Mouse (Mus musculus) forelimb bud, embryonic 11.5 days (tissue): Measurements from ENCODE around the gene Enpp1.

ENCODE experiments used
- DNase-seq: peaks from one replicate; pipeline ENCODE4 v3.0.0-alpha.2; 2012; ENCODE audit warnings: low read depth, low spot score

Gene Enpp1

GRCm38 (mm10) chr10:24711071-24711470, 888 bp downstream of the Enpp1 start:
- DNase-seq: no peak

- no peak for DNase-seq
Measured at GRCm38 (mm10) chr10:24710361-24710760, 1.6 kb downstream of the Enpp1 start.

GRCm38 (mm10) chr10:24707745-24708144, 4.2 kb downstream of the Enpp1 start:
- no peak for DNase-seq

- DNase-seq: no peak
Measured at GRCm38 (mm10) chr10:24706431-24707140, 5.4 kb downstream of the Enpp1 start.

- peak; percentile 76 for DNase-seq
Measured at GRCm38 (mm10) chr10:24702698-24703097, 9.3 kb downstream of the Enpp1 start.

GRCm38 (mm10) chr10:24698131-24698775, 13.7 kb downstream of the Enpp1 start:
- no peak for DNase-seq

GRCm38 (mm10) chr10:24696761-24697160, 15.2 kb downstream of the Enpp1 start:
- DNase-seq: no peak

- no peak for DNase-seq
Measured at GRCm38 (mm10) chr10:24695786-24696185, 16.2 kb downstream of the Enpp1 start.

GRCm38 (mm10) chr10:24682518-24683104, 29.3 kb downstream of the Enpp1 start:
- DNase-seq: no peak

GRCm38 (mm10) chr10:24677681-24678080, 34.3 kb downstream of the Enpp1 start:
- no peak for DNase-seq

GRCm38 (mm10) chr10:24674261-24674660, 37.7 kb downstream of the Enpp1 start:
- DNase-seq: no peak

GRCm38 (mm10) chr10:24672948-24673347, 39.0 kb downstream of the Enpp1 start:
- DNase-seq: no peak

- DNase-seq: no peak
Measured at GRCm38 (mm10) chr10:24670548-24670947, 41.4 kb downstream of the Enpp1 start.

- DNase-seq: no peak
Measured at GRCm38 (mm10) chr10:24650990-24651569, 60.9 kb downstream of the Enpp1 start.

- no peak for DNase-seq
Measured at GRCm38 (mm10) chr10:24647996-24648738, 63.8 kb downstream of the Enpp1 start.

- DNase-seq: no peak
Measured at GRCm38 (mm10) chr10:24645169-24645568, 66.8 kb downstream of the Enpp1 start.

GRCm38 (mm10) chr10:24642796-24643580, 69.0 kb downstream of the Enpp1 start:
- no peak for DNase-seq

- no peak for DNase-seq
Measured at GRCm38 (mm10) chr10:24641416-24642140, 70.4 kb downstream of the Enpp1 start.

GRCm38 (mm10) chr10:24640186-24640875, 71.6 kb downstream of the Enpp1 start:
- no peak for DNase-seq

GRCm38 (mm10) chr10:24639596-24639995, 72.4 kb downstream of the Enpp1 start:
- no peak for DNase-seq
